Mouse (Mus musculus): ENCODE data around the gene Ttl.

Ttl gene

GRCm38 (mm10) chr2:129087520-129087919 is 21.8 kb downstream of the Ttl start:
- no peak for DNase-seq

- DNase-seq = no peak
These were observed 24.6 kb downstream of the Ttl start for GRCm38 (mm10) chr2:129090370-129090769.

GRCm38 (mm10) chr2:129092810-129093209 is 27.1 kb downstream of the Ttl start:
- no peak for DNase-seq

- no peak for DNase-seq
These were observed 28.4 kb downstream of the Ttl start for GRCm38 (mm10) chr2:129093926-129094724.

GRCm38 (mm10) chr2:129100784-129101310 is 35.1 kb downstream of the Ttl start, which contains the start of gene Polr1b:
Gene Polr1b (plus strand): TSS chr2:129100995.
- DNase-seq = peak; percentile 86

GRCm38 (mm10) chr2:129112924-129113323 is 47.2 kb downstream of the Ttl start:
- DNase-seq = no peak

GRCm38 (mm10) chr2:129115706-129116367 is 50.1 kb downstream of the Ttl start:
- no peak for DNase-seq

GRCm38 (mm10) chr2:129116368-129116739 is 50.6 kb downstream of the Ttl start:
- DNase-seq = no peak

- no peak for DNase-seq
These were observed 52.3 kb downstream of the Ttl start for GRCm38 (mm10) chr2:129118061-129118460.

- DNase-seq = no peak
These were observed 56.2 kb downstream of the Ttl start for GRCm38 (mm10) chr2:129121986-129122385.

GRCm38 (mm10) chr2:129129412-129129929 is 63.7 kb downstream of the Ttl start, which contains the start of gene Chchd5:
Gene Chchd5 (plus strand): TSS chr2:129129700.
- peak; percentile 85 for DNase-seq

- no peak for DNase-seq
These were observed 64.3 kb downstream of the Ttl start for GRCm38 (mm10) chr2:129129987-129130545.

- DNase-seq = no peak
These were observed 65.0 kb downstream of the Ttl start for GRCm38 (mm10) chr2:129130776-129131175.

- no peak for DNase-seq
These were observed 66.5 kb downstream of the Ttl start for GRCm38 (mm10) chr2:129132231-129132630.

- peak; percentile 36 for DNase-seq
These were observed 67.5 kb downstream of the Ttl start for GRCm38 (mm10) chr2:129133006-129133805.

GRCm38 (mm10) chr2:129139906-129140305 is 74.2 kb downstream of the Ttl start:
- no peak for DNase-seq

All from right cerebral cortex, postnatal 14 days (tissue).